Comparison of ENCODE assay signal across 9 mouse cellular contexts in the genomic region with DNA sequence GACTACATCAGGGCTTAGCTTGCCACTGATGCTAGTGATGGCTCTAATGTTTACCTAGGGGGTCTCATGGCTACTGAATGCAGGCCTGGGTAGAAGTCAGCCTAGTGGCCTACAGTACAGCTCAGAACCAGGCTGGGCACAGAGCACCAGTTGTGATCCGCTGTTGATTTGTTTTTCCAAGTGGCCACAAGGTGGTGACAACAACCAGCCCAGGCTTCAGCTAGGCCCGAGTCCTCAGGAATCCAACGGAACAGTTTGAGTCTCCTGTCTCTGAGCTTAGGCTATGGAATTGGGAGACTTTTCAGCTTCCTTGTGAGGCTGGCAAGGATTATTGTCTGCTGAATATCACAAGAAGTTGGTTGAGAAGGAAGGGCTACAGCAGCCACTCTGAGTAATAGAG. TPM values are rescaled to one million over a fixed set of nuclear protein-coding genes. Genes with fewer than 3 reads are reported as not detected.
DNase-seq lines count a peak whose midpoint lies in the region; ATAC-seq lines count a peak whose summit lies in the region.
"Had no signal": no experiment of that assay in that cellular context is flagged by ENCODE, and none has a peak within 500 bp of the region (broad histone marks: within the 10 kb centered on the region; RNA-seq: fewer than 3 reads in every experiment).

No protein-coding gene starts in this region.

- no peaks in the 10 kb centered on the region for H3K9me3 ChIP-seq in neural tube, embryonic 11.5 days (ENCODE audit: control insufficient read depth, low read length)
- no peaks in the 10 kb centered on the region for H3K9me3 ChIP-seq in forebrain, embryonic 15.5 days
- H3K9me3 ChIP-seq in hindbrain, embryonic 16.5 days (ENCODE audit: control insufficient read depth, low read length): no peaks in the 10 kb centered on the region
- no peaks in the 10 kb centered on the region for H3K9me3 ChIP-seq in neural tube, embryonic 15.5 days (replicated peaks)
- H3K9me3 ChIP-seq: liver, embryonic 15.5 days had no signal

- peaks cover 6% of the 10 kb centered on the region; the same call in 1 of the 2 replicates for H3K4me1 ChIP-seq in neural tube, embryonic 11.5 days (ENCODE audit: control insufficient read depth, insufficient read depth, low read length)
- H3K4me1 ChIP-seq in forebrain, embryonic 15.5 days: peaks cover 26% of the 10 kb centered on the region
- peaks cover 27% of the 10 kb centered on the region for H3K4me1 ChIP-seq in hindbrain, embryonic 16.5 days (ENCODE audit: control insufficient read depth, insufficient read depth, low read depth, low read length)
- H3K4me1 ChIP-seq in neural tube, embryonic 15.5 days: peaks cover 42% of the 10 kb centered on the region

- H3K27ac ChIP-seq in neural tube, embryonic 11.5 days (ENCODE audit: low read depth, low read length): no peak overlapping the region
- no peak overlapping the region for H3K27ac ChIP-seq in forebrain, embryonic 15.5 days (replicated peaks)
- H3K27ac ChIP-seq in hindbrain, embryonic 16.5 days (ENCODE audit: low read depth, low read length): no peak overlapping the region
- no peak overlapping the region for H3K27ac ChIP-seq in neural tube, embryonic 15.5 days (replicated peaks)
- H3K27ac ChIP-seq: liver, embryonic 15.5 days had no signal

- H3K27me3 ChIP-seq in neural tube, embryonic 11.5 days (ENCODE audit: control insufficient read depth, insufficient read depth, low read length): no peaks in the 10 kb centered on the region
- no peaks in the 10 kb centered on the region for H3K27me3 ChIP-seq in forebrain, embryonic 15.5 days
- no peaks in the 10 kb centered on the region for H3K27me3 ChIP-seq in hindbrain, embryonic 16.5 days (replicated peaks; ENCODE audit: control insufficient read depth, insufficient read depth, low read length)
- H3K27me3 ChIP-seq in neural tube, embryonic 15.5 days (replicated peaks): no peaks in the 10 kb centered on the region
- H3K27me3 ChIP-seq: liver, embryonic 15.5 days had no signal

- 15% methylated on average over 3 of the region's 3 CpGs for WGBS in neural tube, embryonic 11.5 days
- WGBS in forebrain, embryonic 15.5 days: 3% methylated on average over 3 of the region's 3 CpGs
- WGBS in hindbrain, embryonic 16.5 days: 5% methylated on average over 3 of the region's 3 CpGs
- 3% methylated on average over 3 of the region's 3 CpGs for WGBS in neural tube, embryonic 15.5 days

- no peaks in the 10 kb centered on the region for H3K36me3 ChIP-seq in neural tube, embryonic 11.5 days (ENCODE audit: control insufficient read depth, insufficient read depth, low read length)
- no peaks in the 10 kb centered on the region for H3K36me3 ChIP-seq in forebrain, embryonic 15.5 days
- H3K36me3 ChIP-seq in hindbrain, embryonic 16.5 days (ENCODE audit: control insufficient read depth, insufficient read depth, low read length): no peaks in the 10 kb centered on the region
- no peaks in the 10 kb centered on the region for H3K36me3 ChIP-seq in neural tube, embryonic 15.5 days
- H3K36me3 ChIP-seq: liver, embryonic 15.5 days had no signal

- no peak for ATAC-seq in neural tube, embryonic 11.5 days (ENCODE audit: insufficient read depth, low FRiP score, low TSS enrichment)
- ATAC-seq in cerebellum, adult (ENCODE audit: insufficient number of reproducible peaks, low FRiP score, low TSS enrichment): peak; percentile 57
- ATAC-seq in forebrain, embryonic 15.5 days (replicated peaks): no peak
- ATAC-seq in hindbrain, embryonic 16.5 days: peak; percentile 46; the same call in 1 of the 2 replicates
- 0 out of 2 replicates have a peak, but pooled peaks have one; percentile 30 for ATAC-seq in neural tube, embryonic 15.5 days (ENCODE audit: low FRiP score)
- ATAC-seq in activated CD4-positive, CD25-positive, alpha-beta regulatory T cell, adult 4 months: no peak

- no peak overlapping the region for H3K4me3 ChIP-seq in neural tube, embryonic 11.5 days (ENCODE audit: low read depth, low read length)
- H3K4me3 ChIP-seq in forebrain, embryonic 15.5 days: no peak overlapping the region
- H3K4me3 ChIP-seq in hindbrain, embryonic 16.5 days (ENCODE audit: low read length): no peak overlapping the region
- no peak overlapping the region for H3K4me3 ChIP-seq in neural tube, embryonic 15.5 days (replicated peaks)
- H3K4me3 ChIP-seq: liver, embryonic 15.5 days had no signal

- no peak overlapping the region for H3K4me2 ChIP-seq in neural tube, embryonic 11.5 days (ENCODE audit: low read depth)
- no peak overlapping the region for H3K4me2 ChIP-seq in forebrain, embryonic 15.5 days (replicated peaks)
- peak overlapping the region; percentile 29 for H3K4me2 ChIP-seq in hindbrain, embryonic 16.5 days (ENCODE audit: low read length)
- H3K4me2 ChIP-seq in neural tube, embryonic 15.5 days: peak overlapping the region; percentile 19; the same call in 1 of the 2 replicates
- H3K4me2 ChIP-seq: liver, embryonic 15.5 days had no signal

- intact Hi-C loops in left cerebral cortex, postnatal 25 days (cut with DNase I): no loop called here

- H3K9ac ChIP-seq in neural tube, embryonic 11.5 days (ENCODE audit: low read length): no peak overlapping the region
- 0 out of 2 replicates have a peak overlapping the region, but pooled peaks have one; percentile 4 for H3K9ac ChIP-seq in forebrain, embryonic 15.5 days (replicated peaks)
- no peak overlapping the region; the same call in 1 of the 2 replicates for H3K9ac ChIP-seq in hindbrain, embryonic 16.5 days (ENCODE audit: low read depth, low read length)
- H3K9ac ChIP-seq in neural tube, embryonic 15.5 days (replicated peaks): 0 out of 2 replicates have a peak overlapping the region, but pooled peaks have one; percentile 9
- H3K9ac ChIP-seq: liver, embryonic 15.5 days had no signal

- DNase-seq in neural tube, embryonic 11.5 days (ENCODE audit: low spot score): peak; percentile 56
- no peak for DNase-seq in neural tube, embryonic 10.5 days (ENCODE audit: extremely low spot score, low spot score)
- peak; percentile 69 to 76 for DNase-seq in left cerebral cortex, postnatal 25 days (ENCODE audit: low spot score in 2 of 2)

RNA-seq across cellular contexts. Expression of a gene that starts 3.1 kb away (rescaled TPM):
- polyA plus RNA-seq in neural tube, embryonic 11.5 days (2014; fragmentation: Nextera tagmentation; extraction: Ambion mirVana): 37.1 and 41.4 TPM in 2 replicates
- 41.8 and 48.0 TPM in 2 replicates for polyA plus RNA-seq in forebrain, embryonic 15.5 days (2015; fragmentation: Nextera tagmentation; extraction: Ambion mirVana)
- polyA plus RNA-seq in hindbrain, embryonic 16.5 days (2015; fragmentation: Nextera tagmentation; extraction: Ambion mirVana): 47.3 and 47.6 TPM in 2 replicates
- total RNA-seq in left cerebral cortex, postnatal 25 days (2021): 10 to 100 TPM; 51.0 to 51.9 TPM
- 39.8 and 42.8 TPM in 2 replicates for polyA plus RNA-seq in neural tube, embryonic 15.5 days (2015; fragmentation: Nextera tagmentation; extraction: Ambion mirVana)
- polyA plus RNA-seq in activated CD4-positive, CD25-positive, alpha-beta regulatory T cell, adult 4 months (2017; shearing (Covaris generic)): 10 to 100 TPM in 1 of 2 experiments, 1 to 10 TPM in 1; 8.8 to 13.3 TPM

Comparison
In these comparisons a context has a peak if more than half of its experiments do, and no peak if none do; other contexts are left out.
1. ATAC-seq: peak in cerebellum, adult (single experiment), hindbrain, embryonic 16.5 days (single experiment) and neural tube, embryonic 15.5 days (single experiment); none in neural tube, embryonic 11.5 days (single experiment), forebrain, embryonic 15.5 days (single experiment) and activated CD4-positive, CD25-positive, alpha-beta regulatory T cell, adult 4 months (single experiment).
2. H3K4me2 ChIP-seq: peak in hindbrain, embryonic 16.5 days (single experiment) and neural tube, embryonic 15.5 days (single experiment); none in neural tube, embryonic 11.5 days (single experiment) and forebrain, embryonic 15.5 days (single experiment).
3. H3K9ac ChIP-seq: peak in forebrain, embryonic 15.5 days (single experiment) and neural tube, embryonic 15.5 days (single experiment); none in neural tube, embryonic 11.5 days (single experiment) and hindbrain, embryonic 16.5 days (single experiment).